Mouse (Mus musculus) stomach, postnatal 0 days (tissue): ENCODE data around the gene Olfr665. TPM values are rescaled to one million over a fixed set of nuclear protein-coding genes. Genes with fewer than 3 reads are reported as not detected.

Source experiments
- ATAC-seq: fragments of 200-750 bp; cut with Nextera tagmentation; 2 replicates; pipeline ENCODE4 v1.8.0; 2017; ENCODE audit not compliant: low FRiP score, low TSS enrichment
- DNase-seq: peaks from one replicate; pipeline ENCODE4 v3.0.0-alpha.2; 2016; ENCODE audit warnings: low spot score
- H3K27ac ChIP-seq: fragments of 300-500 bp; sonication (generic); replicated peaks from 2 replicates; pipeline ENCODE4 v1.5.1; 2014; ENCODE audit warnings: mild to moderate bottlenecking, control low read depth
- H3K27me3 ChIP-seq: fragments of 300-500 bp; sonication (generic); 2 replicates; pipeline ENCODE4 v1.6.1; 2014; ENCODE audit warnings: low read length; ENCODE audit not compliant: control insufficient read depth, insufficient read depth
- H3K36me3 ChIP-seq: fragments of 300-500 bp; sonication (generic); 2 replicates; pipeline ENCODE4 v1.6.1; 2014; ENCODE audit warnings: low read length, mixed read lengths; ENCODE audit not compliant: control insufficient read depth, insufficient read depth
- H3K4me1 ChIP-seq: fragments of 300-500 bp; sonication (generic); replicated peaks from 2 replicates; pipeline ENCODE4 v1.6.1; 2014; ENCODE audit warnings: antibody characterized with exemption; ENCODE audit not compliant: control insufficient read depth, insufficient read depth
- H3K4me2 ChIP-seq: fragments of 300-500 bp; sonication (generic); replicated peaks from 2 replicates; pipeline ENCODE4 v1.6.1; 2014; ENCODE audit warnings: low read depth, mild to moderate bottlenecking, control low read depth, moderate library complexity
- H3K4me3 ChIP-seq: fragments of 300-500 bp; sonication (generic); 2 replicates; pipeline ENCODE4 v1.5.1; 2014; ENCODE audit warnings: low read depth, low read length, control low read depth
- H3K9ac ChIP-seq: fragments of 300-500 bp; sonication (generic); 2 replicates; pipeline ENCODE4 v1.6.1; 2014; ENCODE audit warnings: mild to moderate bottlenecking, low read length, control low read depth, mixed read lengths
- H3K9me3 ChIP-seq: fragments of 300-500 bp; sonication (generic); 2 replicates; pipeline ENCODE4 v1.6.1; 2016; ENCODE audit warnings: low read length; ENCODE audit not compliant: control insufficient read depth
- CTCF ChIP-seq: IDR thresholded peaks from 2 replicates; pipeline ENCODE4 v1.5.1; 2016; ENCODE audit warnings: antibody characterized with exemption, low read depth, mild to moderate bottlenecking, moderate library complexity
- EP300 ChIP-seq: optimal IDR thresholded peaks from 2 replicates; pipeline ENCODE3; 2016; ENCODE audit warnings: antibody characterized with exemption
- WGBS: fragments of 180-500 bp; shearing (Covaris S2); extraction: QIAGEN DNeasy Blood & Tissue Kit; methylation state at CpG from one replicate; pipeline ENCODE4 v1.1.7; 2014; 5-methylcytosine and 5-hydroxymethylcytosine counted together
- polyA plus RNA-seq: library from polyadenylated mRNA; unstranded; fragments of >200 nt; fragmentation: Nextera tagmentation; extraction: Ambion mirVana; gene quantifications from 2 replicates; pipeline ENCODE4 v1.2.1, GENCODE M21; 2015

Olfr665 gene
- polyA plus RNA-seq, 1 experiment from 2014 or later = not detected

DNA sequence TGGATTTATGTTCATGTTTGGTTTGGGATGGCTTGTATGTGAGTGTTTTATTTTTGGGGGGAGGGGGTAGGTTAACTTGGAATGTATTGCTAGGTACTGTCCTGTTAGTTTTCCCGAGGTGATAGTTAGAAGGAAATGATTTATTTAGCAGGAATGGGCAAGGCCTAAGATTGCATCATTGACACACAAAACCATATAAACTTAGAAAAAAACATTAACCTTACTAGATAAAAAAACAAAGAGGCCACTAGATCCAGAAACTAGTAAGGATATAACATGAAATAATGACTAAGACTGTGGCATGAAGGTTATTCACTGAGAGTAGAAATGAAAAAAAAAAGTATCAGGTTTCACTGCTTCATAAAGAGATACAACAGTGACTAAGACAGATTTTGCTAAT, 20.1 kb upstream of the Olfr665 start:
- H3K4me3 ChIP-seq = no peak overlapping the region
- 63% methylated on average over 1 of the region's 1 CpGs for WGBS
- no peak for ATAC-seq
- no peak overlapping the region for H3K9ac ChIP-seq
- no peak for TF ChIP-seq EP300
- TF ChIP-seq CTCF = no peak
- no peaks in the 10 kb centered on the region for H3K4me1 ChIP-seq
- no peaks in the 10 kb centered on the region for H3K36me3 ChIP-seq
- no peaks in the 10 kb centered on the region for H3K9me3 ChIP-seq
- no peak overlapping the region for H3K27ac ChIP-seq
- H3K4me2 ChIP-seq = no peak overlapping the region
- H3K27me3 ChIP-seq = no peaks in the 10 kb centered on the region
- DNase-seq = no peak

DNA sequence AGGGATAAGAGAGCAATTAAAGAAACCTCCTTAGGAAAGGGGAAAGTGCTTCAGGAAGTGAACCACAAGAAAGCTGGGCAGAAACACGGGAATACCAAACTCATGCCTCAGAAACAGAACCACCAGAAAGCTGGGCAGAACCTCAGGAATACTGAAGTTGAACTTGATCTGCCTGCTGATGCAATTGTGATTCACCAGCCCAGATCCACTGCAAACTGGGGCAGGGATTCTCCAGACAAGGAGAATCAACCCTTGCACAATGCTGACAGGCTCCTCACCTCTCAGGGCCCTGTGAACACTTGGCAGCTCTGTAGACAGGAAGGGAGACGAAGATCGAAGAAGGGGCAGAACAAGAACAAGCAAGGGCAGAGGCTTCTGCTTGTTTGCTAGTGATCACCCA, 16.4 kb upstream of the Olfr665 start:
- H3K4me2 ChIP-seq = no peak overlapping the region
- H3K9ac ChIP-seq = no peak overlapping the region
- no peak overlapping the region for H3K4me3 ChIP-seq
- no peak for TF ChIP-seq EP300
- no peak for TF ChIP-seq CTCF
- H3K9me3 ChIP-seq = no peaks in the 10 kb centered on the region
- H3K27ac ChIP-seq = no peak overlapping the region
- no peaks in the 10 kb centered on the region for H3K4me1 ChIP-seq
- no peak for ATAC-seq
- H3K27me3 ChIP-seq = no peaks in the 10 kb centered on the region
- no peak for DNase-seq
- 67% methylated on average over 3 of the region's 3 CpGs for WGBS
- H3K36me3 ChIP-seq = no peaks in the 10 kb centered on the region

DNA sequence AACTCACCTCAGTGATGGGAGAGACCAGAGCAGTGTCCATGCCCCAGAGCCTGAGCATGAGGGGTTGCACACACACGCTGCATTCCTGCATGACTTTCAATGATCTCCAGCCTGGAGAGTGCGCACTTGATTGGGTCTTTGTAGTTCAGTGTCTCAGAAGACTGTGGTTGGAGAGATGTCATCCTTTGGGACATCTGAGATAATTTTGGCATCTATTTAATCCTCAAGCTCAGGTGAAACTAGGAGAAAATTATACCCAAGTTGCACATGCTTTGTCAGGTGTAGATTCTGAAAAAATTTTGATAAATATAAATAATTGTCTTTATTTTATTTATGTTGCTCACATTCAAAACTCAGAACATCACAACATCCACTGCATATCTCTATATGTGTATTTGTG, 18.0 kb downstream of the Olfr665 start, which contains the start of gene Olfr666:
TSS of gene Olfr666 (minus strand) at position 101 of the 400 bp plus-strand sequence.
- H3K36me3 ChIP-seq = no peaks in the 10 kb centered on the region
- DNase-seq = no peak
- H3K9me3 ChIP-seq = no peaks in the 10 kb centered on the region
- H3K27ac ChIP-seq = no peak within 1 kb of the TSS
- no peaks in the 10 kb centered on the region for H3K4me1 ChIP-seq
- no peak within 1 kb of the TSS for H3K4me3 ChIP-seq
- no peak for ATAC-seq
- WGBS = 77% methylated on average over 2 of the region's 2 CpGs
- no peaks in the 10 kb centered on the region for H3K27me3 ChIP-seq
- H3K4me2 ChIP-seq = no peak within 1 kb of the TSS
- H3K9ac ChIP-seq = no peak within 1 kb of the TSS
- TF ChIP-seq EP300 = no peak
- no peak for TF ChIP-seq CTCF

DNA sequence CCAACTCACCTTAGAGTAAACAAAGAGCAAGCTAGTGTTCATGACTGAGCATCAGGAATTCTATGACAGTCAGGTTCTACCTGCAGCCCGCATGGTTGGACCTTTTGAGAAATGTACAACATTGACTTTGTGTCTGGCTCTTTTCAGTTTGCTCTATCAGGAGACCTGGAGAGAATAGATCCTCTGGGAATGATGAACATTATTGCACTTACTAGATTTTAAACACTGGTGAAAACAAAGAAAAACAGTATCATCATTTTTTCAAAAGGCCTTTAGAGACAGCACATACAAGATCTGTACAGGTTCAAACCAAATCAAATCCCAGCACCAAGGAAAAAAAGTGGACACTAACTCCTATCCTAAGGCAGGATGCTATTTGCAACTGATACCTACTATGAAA, 43.6 kb downstream of the Olfr665 start, which contains the start of gene Olfr667:
TSS of gene Olfr667 (minus strand) at position 101 of the 400 bp plus-strand sequence.
- H3K9me3 ChIP-seq = no peaks in the 10 kb centered on the region
- H3K27me3 ChIP-seq = no peaks in the 10 kb centered on the region
- H3K4me1 ChIP-seq = no peaks in the 10 kb centered on the region
- no peak within 1 kb of the TSS for H3K9ac ChIP-seq
- H3K4me3 ChIP-seq = no peak within 1 kb of the TSS
- no peak within 1 kb of the TSS for H3K27ac ChIP-seq
- TF ChIP-seq CTCF = no peak
- no peak for TF ChIP-seq EP300
- no peaks in the 10 kb centered on the region for H3K36me3 ChIP-seq
- 83% methylated on average over 1 of the region's 1 CpGs for WGBS
- H3K4me2 ChIP-seq = no peak within 1 kb of the TSS
- ATAC-seq (no peak), DNase-seq (no peak)

DNA sequence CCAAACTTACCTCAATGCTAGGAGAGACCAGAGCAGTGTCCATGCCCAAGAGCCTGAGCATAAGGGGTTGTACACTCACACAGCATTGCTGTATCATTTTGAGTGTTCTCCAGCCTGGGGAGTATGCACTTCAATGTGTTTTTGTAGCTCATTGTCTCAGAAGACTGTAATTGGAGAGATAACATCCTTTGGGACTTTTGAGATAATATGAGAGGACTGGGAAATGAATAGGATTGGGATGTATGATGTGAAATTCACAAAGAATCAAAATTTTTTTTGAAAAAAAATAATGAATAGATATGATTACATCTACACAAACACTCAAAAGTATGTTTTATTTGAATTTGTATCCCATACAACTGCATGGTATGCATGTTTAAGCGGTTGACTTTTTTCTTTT, 50.1 kb downstream of the Olfr665 start, which contains the start of gene Olfr668:
TSS of gene Olfr668 (minus strand) at position 101 of the 400 bp plus-strand sequence.
- 65% methylated on average over 1 of the region's 1 CpGs for WGBS
- Histone ChIP-seq H3K36me3 (no peaks in the 10 kb centered on the region), H3K4me1 (no peaks in the 10 kb centered on the region), H3K9me3 (no peaks in the 10 kb centered on the region), H3K4me3 (no peak within 1 kb of the TSS), H3K27me3 (no peaks in the 10 kb centered on the region), H3K9ac (no peak within 1 kb of the TSS), H3K27ac (no peak within 1 kb of the TSS), H3K4me2 (no peak within 1 kb of the TSS)
- TF ChIP-seq CTCF (no peak), EP300 (no peak)
- ATAC-seq (no peak), DNase-seq (no peak)

Other genes starting within 250 kb of the Olfr665 start
- not detected in 2 replicates for gene Olfr658, start 230.7 kb upstream of the Olfr665 start, polyA plus RNA-seq
- gene Olfr659, start 211.3 kb upstream of the Olfr665 start, polyA plus RNA-seq = not detected in 2 replicates
- gene Olfr661, start 191.5 kb upstream of the Olfr665 start, polyA plus RNA-seq = not detected in 2 replicates
- gene Usp17le, start 100.6 kb upstream of the Olfr665 start, polyA plus RNA-seq = not detected in 2 replicates
- gene Usp17lb, start 35.4 kb upstream of the Olfr665 start, polyA plus RNA-seq = not detected in 2 replicates
- not detected in 2 replicates for gene Usp17la, start 21.0 kb upstream of the Olfr665 start, polyA plus RNA-seq
- 0.10 TPM in 1 of 2 replicates, not detected in the other for gene Olfr666, start 17.9 kb downstream of the Olfr665 start, polyA plus RNA-seq
- not detected in 2 replicates for gene Olfr667, start 43.5 kb downstream of the Olfr665 start, polyA plus RNA-seq
- not detected in 2 replicates for gene Olfr668, start 50.0 kb downstream of the Olfr665 start, polyA plus RNA-seq
- not detected in 2 replicates for gene Olfr669, start 56.2 kb downstream of the Olfr665 start, polyA plus RNA-seq
- not detected in 2 replicates for gene Olfr670, start 84.6 kb downstream of the Olfr665 start, polyA plus RNA-seq
- gene Olfr671, start 101.1 kb downstream of the Olfr665 start, polyA plus RNA-seq = not detected in 2 replicates
- not detected in 2 replicates for gene Olfr672, start 124.0 kb downstream of the Olfr665 start, polyA plus RNA-seq
- not detected in 2 replicates for gene Olfr675, start 150.4 kb downstream of the Olfr665 start, polyA plus RNA-seq
- not detected in 2 replicates for gene Olfr676, start 154.7 kb downstream of the Olfr665 start, polyA plus RNA-seq
- not detected in 2 replicates for gene Olfr677, start 173.3 kb downstream of the Olfr665 start, polyA plus RNA-seq
- not detected in 2 replicates for gene Olfr678, start 186.4 kb downstream of the Olfr665 start, polyA plus RNA-seq
- gene Olfr679, start 203.2 kb downstream of the Olfr665 start, polyA plus RNA-seq = not detected in 2 replicates
- not detected in 2 replicates for gene Olfr680-ps1, start 214.8 kb downstream of the Olfr665 start, polyA plus RNA-seq
- 0.02 TPM in 1 of 2 replicates, not detected in the other for gene Olfr681, start 238.8 kb downstream of the Olfr665 start, polyA plus RNA-seq